10 mouse cellular contexts compared by ENCODE assay signal in the genomic region with DNA sequence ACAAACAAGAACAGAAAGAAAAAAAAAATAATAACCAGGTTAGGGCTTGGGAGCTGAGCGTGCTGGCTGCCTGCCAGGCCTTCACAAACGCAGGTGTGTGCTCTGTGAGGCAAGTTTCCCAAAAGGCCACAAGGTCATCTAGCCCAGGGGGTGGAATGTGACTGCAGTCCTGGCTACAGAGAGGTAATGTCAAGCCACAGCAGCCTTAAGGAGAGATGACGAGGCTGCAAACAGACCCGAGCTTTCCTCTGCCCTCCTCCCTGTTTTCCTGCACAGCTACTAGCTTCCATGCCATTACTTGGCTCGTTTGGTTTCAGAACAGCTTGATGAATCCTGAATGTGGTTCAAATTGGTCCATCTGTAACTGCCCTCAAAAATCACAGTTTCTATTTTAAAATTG. TPM values are rescaled to one million over a fixed set of nuclear protein-coding genes. Genes with fewer than 3 reads are reported as not detected.
A peak's percentile ranks its signal among the peaks of the same experiment; 100 is the strongest.
DNase-seq lines count a peak whose midpoint lies in the region; ATAC-seq and TF ChIP-seq lines count a peak whose summit lies in the region.
"Had no signal": no experiment of that assay in that cellular context is flagged by ENCODE, and none has a peak within 500 bp of the region (broad histone marks: within the 10 kb centered on the region; RNA-seq: fewer than 3 reads in every experiment).

No protein-coding gene starts in this region.

- DNase-seq in hindbrain, embryonic 11.5 days (ENCODE audit: low spot score): no peak
- DNase-seq in cerebellum, adult 18-20 months: peak; percentile 70 to 83
- DNase-seq in forelimb bud, embryonic 11.5 days (ENCODE audit: low read depth, low spot score): peak; percentile 58
- peak; percentile 58 for DNase-seq in lung, postnatal 0 days (ENCODE audit: low spot score)
- DNase-seq in thymus, postnatal 25 days: no peak
- no peak for DNase-seq in gastrocnemius, postnatal 14 days
- DNase-seq in right cerebral cortex, postnatal 14 days: no peak

- no peaks in the 10 kb centered on the region for H3K9me3 ChIP-seq in hindbrain, embryonic 16.5 days (ENCODE audit: control insufficient read depth, low read length)
- H3K9me3 ChIP-seq in hindbrain, embryonic 11.5 days (ENCODE audit: control insufficient read depth, low read length): no peaks in the 10 kb centered on the region
- H3K9me3 ChIP-seq in lung, postnatal 0 days (ENCODE audit: low read length): no peaks in the 10 kb centered on the region

- intact Hi-C loops in gastrocnemius, postnatal 14 days (cut with DNase I; ENCODE audit: low total_unique reads): no loop called here

- H3K4me2 ChIP-seq in hindbrain, embryonic 16.5 days (ENCODE audit: low read length): peak overlapping the region; percentile 38
- H3K4me2 ChIP-seq in hindbrain, embryonic 11.5 days (replicated peaks; ENCODE audit: low read depth, low read length): no peak overlapping the region
- no peak overlapping the region for H3K4me2 ChIP-seq in lung, postnatal 0 days (replicated peaks; ENCODE audit: low read depth, low read length)

- H3K36me3 ChIP-seq in hindbrain, embryonic 16.5 days (ENCODE audit: control insufficient read depth, insufficient read depth, low read length): no peaks in the 10 kb centered on the region
- H3K36me3 ChIP-seq in hindbrain, embryonic 11.5 days (ENCODE audit: control insufficient read depth, insufficient read depth, low read length): no peaks in the 10 kb centered on the region
- 0 out of 2 replicates have a peak, but pooled peaks cover 3% of the 10 kb centered on the region for H3K36me3 ChIP-seq in lung, postnatal 0 days (ENCODE audit: insufficient read depth, low read length)

- no peaks in the 10 kb centered on the region for H3K27me3 ChIP-seq in hindbrain, embryonic 16.5 days (replicated peaks; ENCODE audit: control insufficient read depth, insufficient read depth, low read length)
- H3K27me3 ChIP-seq in hindbrain, embryonic 11.5 days (ENCODE audit: control insufficient read depth, insufficient read depth, low read length): no peaks in the 10 kb centered on the region
- no peaks in the 10 kb centered on the region for H3K27me3 ChIP-seq in lung, postnatal 0 days (replicated peaks; ENCODE audit: insufficient read depth, low read length)

- H3K9ac ChIP-seq in hindbrain, embryonic 16.5 days (ENCODE audit: low read depth, low read length): peak overlapping the region; percentile 48
- no peak overlapping the region for H3K9ac ChIP-seq in hindbrain, embryonic 11.5 days (ENCODE audit: low read depth, low read length)
- no peak overlapping the region for H3K9ac ChIP-seq in lung, postnatal 0 days (replicated peaks; ENCODE audit: low read depth)
- H3K9ac ChIP-seq: liver, embryonic 14.5 days had no signal

- 46% methylated on average over 5 of the region's 5 CpGs for WGBS in hindbrain, embryonic 16.5 days
- WGBS in hindbrain, embryonic 11.5 days: 63% methylated on average over 5 of the region's 5 CpGs
- WGBS in lung, postnatal 0 days: 29% methylated on average over 5 of the region's 5 CpGs

- no peak for TF ChIP-seq CTCF in lung, postnatal 0 days (IDR thresholded peaks at IDR 0.05)

- no peak for ATAC-seq in hindbrain, embryonic 16.5 days
- no peak for ATAC-seq in hindbrain, embryonic 11.5 days (ENCODE audit: low FRiP score)
- no peak for ATAC-seq in lung, postnatal 0 days

- no peak overlapping the region for H3K27ac ChIP-seq in hindbrain, embryonic 16.5 days (ENCODE audit: low read depth, low read length)
- no peak overlapping the region for H3K27ac ChIP-seq in hindbrain, embryonic 11.5 days (ENCODE audit: low read depth, low read length)
- H3K27ac ChIP-seq in lung, postnatal 0 days (ENCODE audit: low read length): peak overlapping the region; percentile 39; the same call in 1 of the 2 replicates
- H3K27ac ChIP-seq: liver, embryonic 14.5 days had no signal

- TF ChIP-seq EP300 in lung, postnatal 0 days (IDR thresholded peaks at IDR 0.05): no peak

- peaks cover 31% of the 10 kb centered on the region for H3K4me1 ChIP-seq in hindbrain, embryonic 16.5 days (ENCODE audit: control insufficient read depth, insufficient read depth, low read depth, low read length)
- H3K4me1 ChIP-seq in hindbrain, embryonic 11.5 days (replicated peaks; ENCODE audit: control insufficient read depth, insufficient read depth, low read length): no peaks in the 10 kb centered on the region; the same call in 1 of the 2 replicates
- H3K4me1 ChIP-seq in lung, postnatal 0 days (ENCODE audit: insufficient read depth, low read depth, low read length): peaks cover 19% of the 10 kb centered on the region

- no peak overlapping the region for H3K4me3 ChIP-seq in hindbrain, embryonic 16.5 days (ENCODE audit: low read length)
- H3K4me3 ChIP-seq in hindbrain, embryonic 11.5 days (ENCODE audit: low read depth, low read length): no peak overlapping the region
- no peak overlapping the region for H3K4me3 ChIP-seq in lung, postnatal 0 days (ENCODE audit: low read depth, low read length)

RNA-seq across cellular contexts. Expression of a gene that starts 4.7 kb away (rescaled TPM):
- 482 and 521 TPM in 2 replicates for polyA plus RNA-seq in hindbrain, embryonic 16.5 days (2015; fragmentation: Nextera tagmentation; extraction: Ambion mirVana)
- polyA plus RNA-seq in hindbrain, embryonic 11.5 days (2014; fragmentation: Nextera tagmentation; extraction: Ambion mirVana): 184 and 203 TPM in 2 replicates
- polyA plus RNA-seq in lung, postnatal 0 days (2015; fragmentation: Nextera tagmentation; extraction: Ambion mirVana): 425 and 457 TPM in 2 replicates
- total RNA-seq in gastrocnemius, postnatal 14 days (2021): 100 to 1,000 TPM; 149 to 161 TPM
- total RNA-seq: MEL had no signal

Comparison
In these comparisons a context has a peak if more than half of its experiments do, and no peak if none do; other contexts are left out.
1. DNase-seq: peak in cerebellum, adult 18-20 months (2 of 2), forelimb bud, embryonic 11.5 days (single experiment) and lung, postnatal 0 days (single experiment); none in hindbrain, embryonic 11.5 days (single experiment), thymus, postnatal 25 days (single experiment), gastrocnemius, postnatal 14 days (single experiment) and right cerebral cortex, postnatal 14 days (single experiment).